Mouse (Mus musculus) heart, postnatal 0 days (tissue): ENCODE data around the gene Klhdc4.

Experiments used
- CTCF ChIP-seq: IDR thresholded peaks from 2 replicates; pipeline ENCODE4 v1.5.1; 2016; ENCODE audit warnings: antibody characterized with exemption, control low read depth, low read depth
- EP300 ChIP-seq: IDR thresholded peaks from 2 replicates; pipeline ENCODE4 v1.6.1; 2016; ENCODE audit warnings: antibody characterized with exemption, low read depth

GRCm38 (mm10) chr8:121792627-121793026 lies 36.7 kb downstream of the Klhdc4 start:
- no peak for TF ChIP-seq EP300
- TF ChIP-seq CTCF, result no peak
